Comparison of ENCODE assay signal across 18 mouse cellular contexts in genomic region chr3:116220980-116221685, GRCm38 (mm10). TPM values are rescaled to one million over a fixed set of nuclear protein-coding genes. Genes with fewer than 3 reads are reported as not detected.
DNase-seq lines count a peak whose midpoint lies in the region; ATAC-seq and TF ChIP-seq lines count a peak whose summit lies in the region.
"Had no signal": no experiment of that assay in that cellular context is flagged by ENCODE, and none has a peak within 500 bp of the region (broad histone marks: within the 10 kb centered on the region; RNA-seq: fewer than 3 reads in every experiment).

No protein-coding gene starts in this region.

- TF ChIP-seq POLR2A in kidney, adult 2 months (IDR thresholded peaks at IDR 0.05; ENCODE audit: low read depth, low read length): no peak

- no peak for DNase-seq in kidney, adult 2 months
- DNase-seq in kidney, adult 8-10 months: no peak
- DNase-seq in lung, adult 18-20 months: no peak
- DNase-seq in NIH3T3 (ENCODE audit: low read depth): peak; percentile 67
- DNase-seq: cerebellum, adult 9-10 months; liver; lung, adult 2 months; thymus, postnatal 14 days had no signal

- no peak for TF ChIP-seq CTCF in kidney, adult 2 months (conservative IDR thresholded peaks at IDR 0.05; ENCODE audit: insufficient read depth, insufficient read length, low read depth, low read length)

- no peaks in the 10 kb centered on the region for H3K4me1 ChIP-seq in kidney, adult 2 months (ENCODE audit: control insufficient read depth, insufficient read depth, low read length)
- H3K4me1 ChIP-seq in lung, embryonic 15.5 days: 0 out of 2 replicates have a peak, but pooled peaks cover 15% of the 10 kb centered on the region
- no peaks in the 10 kb centered on the region for H3K4me1 ChIP-seq in intestine, embryonic 16.5 days (ENCODE audit: control insufficient read depth, insufficient read depth, low read length)
- H3K4me1 ChIP-seq in forebrain, embryonic 13.5 days: peaks cover 16% of the 10 kb centered on the region
- H3K4me1 ChIP-seq in liver, embryonic 12.5 days: no peaks in the 10 kb centered on the region

- 73% methylated on average over 6 of the region's 6 CpGs for whole genome bisulfite sequencing in kidney, adult 2 months
- 34% methylated on average over 6 of the region's 6 CpGs for whole genome bisulfite sequencing in lung, embryonic 15.5 days
- WGBS in intestine, embryonic 16.5 days: 36% methylated on average over 6 of the region's 6 CpGs
- WGBS in forebrain, embryonic 13.5 days: 84% methylated on average over 6 of the region's 6 CpGs
- 58% methylated on average over 6 of the region's 6 CpGs for WGBS in liver, embryonic 12.5 days (ENCODE audit: insufficient replicate concordance)

- no peaks in the 10 kb centered on the region for H3K9me3 ChIP-seq in lung, embryonic 15.5 days
- no peaks in the 10 kb centered on the region for H3K9me3 ChIP-seq in intestine, embryonic 16.5 days (ENCODE audit: control insufficient read depth, low read length)
- H3K9me3 ChIP-seq in forebrain, embryonic 13.5 days (replicated peaks): no peaks in the 10 kb centered on the region
- no peaks in the 10 kb centered on the region for H3K9me3 ChIP-seq in liver, embryonic 12.5 days (replicated peaks)
- H3K9me3 ChIP-seq: hindbrain, embryonic 12.5 days; neural tube, embryonic 15.5 days had no signal

- H3K27ac ChIP-seq in kidney, adult 2 months (ENCODE audit: insufficient read depth, low read depth, low read length): peak overlapping the region; percentile 1; the same call in 1 of the 2 replicates
- peak overlapping the region; percentile 78 for H3K27ac ChIP-seq in lung, embryonic 15.5 days
- peak overlapping the region; percentile 35 for H3K27ac ChIP-seq in intestine, embryonic 16.5 days (ENCODE audit: low read length)
- H3K27ac ChIP-seq in forebrain, embryonic 13.5 days: no peak overlapping the region
- no peak overlapping the region for H3K27ac ChIP-seq in liver, embryonic 12.5 days
- H3K27ac ChIP-seq: hindbrain, embryonic 12.5 days; neural tube, embryonic 15.5 days had no signal

- no peak overlapping the region for H3K4me2 ChIP-seq in lung, embryonic 15.5 days
- H3K4me2 ChIP-seq in intestine, embryonic 16.5 days (ENCODE audit: low read depth, low read length): no peak overlapping the region
- H3K4me2 ChIP-seq in forebrain, embryonic 13.5 days: no peak overlapping the region
- H3K4me2 ChIP-seq in liver, embryonic 12.5 days: no peak overlapping the region
- H3K4me2 ChIP-seq: heart, embryonic 11.5 days; hindbrain, embryonic 12.5 days; neural tube, embryonic 15.5 days had no signal

- H3K36me3 ChIP-seq in kidney, adult 2 months (ENCODE audit: control insufficient read depth, insufficient read depth, low read length): no peaks in the 10 kb centered on the region
- H3K36me3 ChIP-seq in lung, embryonic 15.5 days: no peaks in the 10 kb centered on the region
- no peaks in the 10 kb centered on the region for H3K36me3 ChIP-seq in intestine, embryonic 16.5 days (ENCODE audit: control insufficient read depth, insufficient read depth, low read length)
- H3K36me3 ChIP-seq in forebrain, embryonic 13.5 days (ENCODE audit: poor library complexity, severe bottlenecking): no peaks in the 10 kb centered on the region
- no peaks in the 10 kb centered on the region for H3K36me3 ChIP-seq in liver, embryonic 12.5 days
- H3K36me3 ChIP-seq: hindbrain, embryonic 12.5 days; neural tube, embryonic 15.5 days had no signal

- no peak overlapping the region for H3K4me3 ChIP-seq in kidney, adult 2 months (ENCODE audit: insufficient read depth, low read depth, low read length)
- H3K4me3 ChIP-seq in lung, embryonic 15.5 days: no peak overlapping the region
- H3K4me3 ChIP-seq in intestine, embryonic 16.5 days (ENCODE audit: low read length): no peak overlapping the region
- no peak overlapping the region for H3K4me3 ChIP-seq in forebrain, embryonic 13.5 days
- H3K4me3 ChIP-seq in liver, embryonic 12.5 days: no peak overlapping the region
- H3K4me3 ChIP-seq: hindbrain, embryonic 12.5 days; neural tube, embryonic 15.5 days had no signal

- H3K27me3 ChIP-seq in kidney, adult 2 months (replicated peaks; ENCODE audit: control insufficient read depth, insufficient read depth, low read length): no peaks in the 10 kb centered on the region
- H3K27me3 ChIP-seq in lung, embryonic 15.5 days: no peaks in the 10 kb centered on the region
- no peaks in the 10 kb centered on the region for H3K27me3 ChIP-seq in intestine, embryonic 16.5 days (replicated peaks; ENCODE audit: control insufficient read depth, insufficient read depth, low read length)
- no peaks in the 10 kb centered on the region for H3K27me3 ChIP-seq in forebrain, embryonic 13.5 days
- H3K27me3 ChIP-seq in liver, embryonic 12.5 days (replicated peaks): no peaks in the 10 kb centered on the region
- H3K27me3 ChIP-seq: hindbrain, embryonic 12.5 days; neural tube, embryonic 15.5 days had no signal

- H3K9ac ChIP-seq in lung, embryonic 15.5 days: no peak overlapping the region
- H3K9ac ChIP-seq in intestine, embryonic 16.5 days (ENCODE audit: low read depth, low read length): no peak overlapping the region
- no peak overlapping the region for H3K9ac ChIP-seq in forebrain, embryonic 13.5 days
- no peak overlapping the region for H3K9ac ChIP-seq in liver, embryonic 12.5 days
- H3K9ac ChIP-seq: hindbrain, embryonic 12.5 days; neural tube, embryonic 15.5 days had no signal

- peak; percentile 80 for ATAC-seq in lung, embryonic 15.5 days (ENCODE audit: borderline replicate concordance, extremely low read depth, low FRiP score, low TSS enrichment)
- ATAC-seq in intestine, embryonic 16.5 days: 0 out of 2 replicates have a peak, but pooled peaks have one; percentile 21
- ATAC-seq in forebrain, embryonic 13.5 days: no peak
- ATAC-seq in liver, embryonic 12.5 days: no peak
- ATAC-seq: forebrain, embryonic 16.5 days; midbrain, embryonic 16.5 days had no signal

RNA-seq across cellular contexts. Expression of gene Gpr88, which starts 32.2 kb away (rescaled TPM):
- polyA plus RNA-seq in kidney, adult 2 months (2012; rRNA removed): 0.39 and 0.80 TPM in 2 replicates
- 1.3 and 1.4 TPM in 2 replicates for polyA plus RNA-seq in lung, embryonic 15.5 days (2015; fragmentation: Nextera tagmentation; extraction: Ambion mirVana)
- 0.77 and 1.1 TPM in 2 replicates for polyA plus RNA-seq in intestine, embryonic 16.5 days (2015; fragmentation: Nextera tagmentation; extraction: Ambion mirVana)
- 3.8 and 4.3 TPM in 2 replicates for polyA plus RNA-seq in forebrain, embryonic 13.5 days (2015; fragmentation: Nextera tagmentation; extraction: Ambion mirVana)
- 0.20 and 0.35 TPM in 2 replicates for polyA plus RNA-seq in liver, embryonic 12.5 days (2016; fragmentation: Nextera tagmentation; extraction: Ambion mirVana)
- polyA plus RNA-seq: C2C12 had no signal

Comparison
In these comparisons a context has a peak if more than half of its experiments do, and no peak if none do; other contexts are left out.
1. H3K27ac ChIP-seq: peak in kidney, adult 2 months (single experiment), lung, embryonic 15.5 days (single experiment) and intestine, embryonic 16.5 days (single experiment); none in forebrain, embryonic 13.5 days (single experiment) and liver, embryonic 12.5 days (single experiment).
2. ATAC-seq: peak in lung, embryonic 15.5 days (single experiment) and intestine, embryonic 16.5 days (single experiment); none in forebrain, embryonic 13.5 days (single experiment) and liver, embryonic 12.5 days (single experiment).